Mouse (Mus musculus) C2C12 (cell line): ENCODE measurements around the gene Ccr7. TPM values are rescaled to one million over a fixed set of nuclear protein-coding genes. Genes with fewer than 3 reads are reported as not detected.
A peak's percentile ranks its signal among the peaks of the same experiment; 100 is the strongest.

Experiments used
- H3K27me3 ChIP-seq: one replicate; pipeline ENCODE4 v1.6.1; 2011; ENCODE audit not compliant: control insufficient read depth, insufficient read depth, insufficient read length
- H3K36me3 ChIP-seq: one replicate; pipeline ENCODE4 v1.6.1; 2011; ENCODE audit not compliant: control insufficient read depth, insufficient read depth
- H3K4me3 ChIP-seq: one replicate; pipeline ENCODE4 v1.5.1; 2011; ENCODE audit warnings: mild to moderate bottlenecking, control low read depth; ENCODE audit not compliant: poor library complexity, insufficient read depth, severe bottlenecking
- H3K79me2 ChIP-seq: one replicate; pipeline ENCODE4 v1.6.1; 2011; ENCODE audit not compliant: control insufficient read depth, insufficient read depth
- H3K79me3 ChIP-seq: one replicate; pipeline ENCODE4 v1.6.1; 2011; ENCODE audit warnings: low read depth, control low read depth
- H3ac ChIP-seq: one replicate; pipeline ENCODE3; 2011; ENCODE audit warnings: low read depth; ENCODE audit not compliant: control insufficient read depth, insufficient read length
- CEBPB ChIP-seq: IDR thresholded peaks from one replicate; pipeline ENCODE4 v1.6.1; 2011; ENCODE audit warnings: low read depth, mild to moderate bottlenecking, control low read depth, moderate library complexity
- CTCF ChIP-seq: IDR thresholded peaks from one replicate; pipeline ENCODE4 v1.5.1; 2011; ENCODE audit not compliant: control insufficient read depth, insufficient read depth, insufficient read length
- FOSL1 ChIP-seq: IDR thresholded peaks from one replicate; pipeline ENCODE4 v1.8.0; 2011; ENCODE audit warnings: mild to moderate bottlenecking, low read length; ENCODE audit not compliant: poor library complexity, insufficient read depth, severe bottlenecking
- MAX ChIP-seq: IDR thresholded peaks from one replicate; pipeline ENCODE4 v1.6.1; 2011; ENCODE audit warnings: mild to moderate bottlenecking, control low read depth
- MYOD1 ChIP-seq: IDR thresholded peaks from one replicate; pipeline ENCODE4 v1.6.1; 2011; ENCODE audit warnings: low read depth; ENCODE audit not compliant: control insufficient read depth, insufficient read length
- MYOG ChIP-seq: IDR thresholded peaks from one replicate; pipeline ENCODE4 v1.6.1; 2011; ENCODE audit not compliant: control insufficient read depth, insufficient read length; ENCODE audit errors: extremely low read depth
- USF1 ChIP-seq: IDR thresholded peaks from one replicate; pipeline ENCODE4 v1.6.1; 2011; ENCODE audit warnings: low read depth, mild to moderate bottlenecking, control low read depth, moderate library complexity
- polyA plus RNA-seq: library from polyadenylated mRNA; unstranded; fragments of >200 nt; fragmentation: generic; extraction: Trizol; gene quantifications from one replicate; pipeline ENCODE4 v1.2.1, GENCODE M21; 2012; ENCODE audit warnings: missing spikeins

The Ccr7 gene
- polyA plus RNA-seq, 1 experiment = 0.02 TPM

- H3K36me3 ChIP-seq = no peaks in the 10 kb centered on the region
- no peaks in the 10 kb centered on the region for H3K79me3 ChIP-seq
- H3K27me3 ChIP-seq = no peaks in the 10 kb centered on the region
- no peak for TF ChIP-seq FOSL1
- TF ChIP-seq CTCF = no peak
- TF ChIP-seq MYOD1 = no peak
- TF ChIP-seq MYOG = no peak
- no peak for TF ChIP-seq USF1
- TF ChIP-seq MAX = no peak
- TF ChIP-seq CEBPB = no peak
- no peak overlapping the region for H3K4me3 ChIP-seq
- H3K79me2 ChIP-seq = no peaks in the 10 kb centered on the region
- H3ac ChIP-seq = no peak overlapping the region
These were observed 28.2 kb downstream of the Ccr7 start for GRCm38 (mm10) chr11:99126482-99127253.

- H3ac ChIP-seq = no peak overlapping the region
- H3K79me3 ChIP-seq = no peaks in the 10 kb centered on the region
- no peaks in the 10 kb centered on the region for H3K79me2 ChIP-seq
- H3K4me3 ChIP-seq = no peak overlapping the region
- no peaks in the 10 kb centered on the region for H3K36me3 ChIP-seq
- no peak for TF ChIP-seq USF1
- no peak for TF ChIP-seq MYOD1
- TF ChIP-seq CEBPB = no peak
- no peak for TF ChIP-seq MAX
- TF ChIP-seq FOSL1 = no peak
- no peak for TF ChIP-seq CTCF
- TF ChIP-seq MYOG = no peak
- H3K27me3 ChIP-seq = no peaks in the 10 kb centered on the region
These were observed 30.2 kb downstream of the Ccr7 start for GRCm38 (mm10) chr11:99124635-99125029.

GRCm38 (mm10) chr11:99123977-99124634 is 30.8 kb downstream of the Ccr7 start:
- H3K36me3 ChIP-seq = no peaks in the 10 kb centered on the region

GRCm38 (mm10) chr11:99122703-99123102 is 32.2 kb downstream of the Ccr7 start:
- TF ChIP-seq MYOD1 = no peak
- TF ChIP-seq CEBPB = no peak
- no peak for TF ChIP-seq CTCF

More at GRCm38 (mm10) chr11:99123977-99124634, 30.8 kb downstream of the Ccr7 start:
- Histone ChIP-seq H3K4me3 (no peak overlapping the region), H3K79me3 (no peaks in the 10 kb centered on the region), H3K27me3 (no peaks in the 10 kb centered on the region), H3K79me2 (no peaks in the 10 kb centered on the region), H3ac (no peak overlapping the region)
- peak; percentile 30 for TF ChIP-seq CTCF
- TF ChIP-seq MYOD1 = no peak
- no peak for TF ChIP-seq MAX
- no peak for TF ChIP-seq MYOG

GRCm38 (mm10) chr11:99121218-99121631 is 33.7 kb downstream of the Ccr7 start:
- Histone ChIP-seq H3K36me3 (no peaks in the 10 kb centered on the region), H3K27me3 (no peaks in the 10 kb centered on the region), H3ac (no peak overlapping the region), H3K4me3 (no peak overlapping the region), H3K79me2 (no peaks in the 10 kb centered on the region), H3K79me3 (no peaks in the 10 kb centered on the region)
- TF ChIP-seq CEBPB = no peak
- no peak for TF ChIP-seq MYOG
- TF ChIP-seq CTCF = no peak
- TF ChIP-seq MYOD1 = no peak
- TF ChIP-seq FOSL1 = no peak
- no peak for TF ChIP-seq MAX
- no peak for TF ChIP-seq USF1

More at GRCm38 (mm10) chr11:99122703-99123102, 32.2 kb downstream of the Ccr7 start:
- no peak overlapping the region for H3ac ChIP-seq
- no peak overlapping the region for H3K4me3 ChIP-seq
- H3K36me3 ChIP-seq = no peaks in the 10 kb centered on the region
- no peaks in the 10 kb centered on the region for H3K79me2 ChIP-seq
- no peaks in the 10 kb centered on the region for H3K79me3 ChIP-seq
- no peaks in the 10 kb centered on the region for H3K27me3 ChIP-seq
